Mouse (Mus musculus) natural killer cell, adult 2 months (primary cell): ENCODE measurements around the gene Bcas1.

Experiments
- DNase-seq, 2 experiments: peaks; one replicate each; pipeline ENCODE4 v3.0.0; 2022; ENCODE audit warnings: low spot score in 2 of 2

Gene Bcas1

GRCm38 (mm10) chr2:170310310-170310987 lies 117.2 kb downstream of the Bcas1 start:
- no peak for DNase-seq

- DNase-seq: no peak
Measured at GRCm38 (mm10) chr2:170308966-170309365, 118.7 kb downstream of the Bcas1 start.

GRCm38 (mm10) chr2:170308033-170308820 lies 119.4 kb downstream of the Bcas1 start:
- no peak for DNase-seq

GRCm38 (mm10) chr2:170307589-170308021 lies 120.0 kb downstream of the Bcas1 start:
- peak in 1 of 2 experiments; percentile 30 for DNase-seq

- no peak for DNase-seq
Measured at GRCm38 (mm10) chr2:170306637-170307320, 120.9 kb downstream of the Bcas1 start.

- DNase-seq: no peak
Measured at GRCm38 (mm10) chr2:170304766-170305165, 122.9 kb downstream of the Bcas1 start.

- no peak for DNase-seq
Measured at GRCm38 (mm10) chr2:170303595-170303994, 124.0 kb downstream of the Bcas1 start.

- peak in 1 of 2 experiments; percentile 57 for DNase-seq
Measured at GRCm38 (mm10) chr2:170302825-170303224, 124.8 kb downstream of the Bcas1 start.
